Mouse (Mus musculus) MEL (cell line): Measurements from ENCODE around the gene 3110040N11Rik.

Experiments
- CTCF ChIP-seq, 3 experiments: IDR thresholded peaks in 2 of 3; conservative IDR thresholded peaks in 1 of 3; 2 replicates each; pipeline ENCODE4 v1.5.1; 2011 to 2012; ENCODE audit warnings: low read length in 3 of 3, low read depth in 2 of 3, mild to moderate bottlenecking in 2 of 3, improper control_type of control experiment in 1 of 3, inconsistent platforms in 1 of 3, mixed read lengths in 1 of 3, moderate library complexity in 1 of 3; ENCODE audit not compliant: control insufficient read depth in 1 of 3, insufficient read depth in 1 of 3, poor library complexity in 1 of 3, severe bottlenecking in 1 of 3
- EP300 ChIP-seq, 2 experiments: IDR thresholded peaks; 2 replicates each; pipeline ENCODE4 v1.6.1; 2011; ENCODE audit warnings: improper control_type of control experiment in 2 of 2, low read length in 2 of 2, low read depth in 1 of 2, mild to moderate bottlenecking in 1 of 2
- POLR2A ChIP-seq, 2 experiments: IDR thresholded peaks; 2 replicates each; pipeline ENCODE4 v1.6.1; 2011 to 2012; ENCODE audit warnings: low read length in 2 of 2, mild to moderate bottlenecking in 2 of 2, control low read depth in 1 of 2, improper control_type of control experiment in 1 of 2, low read depth in 1 of 2, moderate library complexity in 1 of 2; ENCODE audit not compliant: control insufficient read depth in 1 of 2, insufficient read depth in 1 of 2, poor library complexity in 1 of 2
- POLR2AphosphoS2 ChIP-seq: IDR thresholded peaks from 2 replicates; pipeline ENCODE4 v1.6.1; 2011; ENCODE audit warnings: low read length, improper control_type of control experiment
- RAD21 ChIP-seq: IDR thresholded peaks from 2 replicates; pipeline ENCODE4 v1.6.1; 2011; ENCODE audit warnings: mild to moderate bottlenecking, low read depth, low read length, improper control_type of control experiment
- SMC3 ChIP-seq: IDR thresholded peaks from 2 replicates; pipeline ENCODE4 v1.6.1; 2011; ENCODE audit warnings: low read depth, low read length, improper control_type of control experiment

- TF ChIP-seq CTCF (IDR thresholded peaks at IDR 0.05 in 2 of 3, conservative IDR thresholded peaks at IDR 0.05 in 1 of 3; ENCODE audit: control insufficient read depth in 1 of 3, insufficient read depth in 1 of 3, low read depth in 2 of 3, low read length in 3 of 3, poor library complexity in 1 of 3, severe bottlenecking in 1 of 3) (no peak), POLR2A (IDR thresholded peaks at IDR 0.05; ENCODE audit: control insufficient read depth in 1 of 2, insufficient read depth in 1 of 2, low read depth in 1 of 2, low read length in 2 of 2, poor library complexity in 1 of 2) (no peak), SMC3 (no peak), RAD21 (no peak), EP300 (IDR thresholded peaks at IDR 0.05; ENCODE audit: low read depth in 1 of 2, low read length in 2 of 2) (no peak), POLR2AphosphoS2 (no peak)
Observed at GRCm38 (mm10) chr7:81735300-81736048, 53.8 kb downstream of the 3110040N11Rik start.
